Mouse (Mus musculus) inflammation-experienced regulatory T-cells, adult 16 weeks (primary cell): ENCODE data around the gene Ttll9. TPM values are rescaled to one million over a fixed set of nuclear protein-coding genes. Genes with fewer than 3 reads are reported as not detected.

ENCODE experiments used
- polyA plus RNA-seq: library from polyadenylated mRNA; unstranded; fragments of 100-300 nt; shearing (Covaris generic); gene quantifications from one replicate; pipeline ENCODE4 v1.2.1, GENCODE M21; 2017

Gene Ttll9
- polyA plus RNA-seq: 1.0 TPM

DNA sequence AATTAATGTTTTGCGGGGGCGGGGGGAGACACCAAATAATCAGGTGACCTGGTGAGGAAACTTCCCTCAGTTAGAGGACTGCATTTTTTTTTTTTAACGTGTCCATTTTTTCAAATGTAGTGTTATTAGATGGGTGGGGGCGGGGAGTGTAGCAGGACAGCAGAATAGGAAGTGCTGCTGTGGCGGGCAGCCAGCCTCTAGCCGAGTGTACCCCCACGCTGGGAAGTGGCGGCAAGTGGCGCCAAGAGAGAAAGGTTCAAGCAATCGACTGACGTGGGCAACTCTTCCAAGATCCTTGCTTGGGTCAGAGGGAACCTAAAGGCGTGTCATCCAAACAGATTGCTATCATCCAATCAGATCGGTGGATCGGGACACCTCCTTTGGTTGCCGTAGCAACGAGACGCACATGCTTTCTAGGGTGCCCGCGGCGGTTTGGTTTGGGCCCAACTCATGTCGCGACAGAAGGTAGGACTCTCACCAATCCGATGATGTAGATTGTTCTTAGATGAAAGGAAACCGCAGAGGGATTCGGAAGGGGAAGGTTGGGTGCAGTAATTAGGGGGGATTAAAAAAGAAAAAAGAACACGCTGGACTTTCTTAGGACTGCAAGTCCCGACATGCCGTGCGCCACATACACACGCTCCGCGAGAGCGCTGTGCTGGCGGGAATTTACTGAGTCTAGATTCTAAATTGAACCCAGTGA lies at the start of gene Ttll9:
TSS of gene Ttll9 (plus strand) at position 395 of the 703 bp plus-strand sequence.

DNA sequence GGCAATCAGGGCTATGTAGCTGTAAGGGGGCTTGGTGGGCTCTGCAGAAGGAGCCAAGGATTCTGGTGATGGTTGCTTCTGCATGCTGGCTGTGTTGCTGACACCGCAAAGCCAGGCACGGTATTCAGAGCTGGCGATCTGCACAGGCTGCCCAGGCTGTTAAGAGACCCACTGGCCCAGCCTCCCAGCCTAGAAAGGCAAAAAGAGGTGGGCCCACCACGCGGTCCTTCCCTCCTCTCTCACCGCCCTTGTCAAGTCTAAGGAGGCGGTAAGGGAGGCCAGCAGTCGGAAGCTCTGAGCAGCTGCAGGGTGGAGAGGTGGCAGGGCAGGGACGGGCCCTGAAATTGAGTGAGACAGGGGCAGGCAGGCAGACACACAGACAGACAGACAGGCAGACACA lies 29.2 kb upstream of the Ttll9 start, which contains the start of gene Foxs1:
TSS of gene Foxs1 (minus strand) at position 161 of the 400 bp plus-strand sequence.

DNA sequence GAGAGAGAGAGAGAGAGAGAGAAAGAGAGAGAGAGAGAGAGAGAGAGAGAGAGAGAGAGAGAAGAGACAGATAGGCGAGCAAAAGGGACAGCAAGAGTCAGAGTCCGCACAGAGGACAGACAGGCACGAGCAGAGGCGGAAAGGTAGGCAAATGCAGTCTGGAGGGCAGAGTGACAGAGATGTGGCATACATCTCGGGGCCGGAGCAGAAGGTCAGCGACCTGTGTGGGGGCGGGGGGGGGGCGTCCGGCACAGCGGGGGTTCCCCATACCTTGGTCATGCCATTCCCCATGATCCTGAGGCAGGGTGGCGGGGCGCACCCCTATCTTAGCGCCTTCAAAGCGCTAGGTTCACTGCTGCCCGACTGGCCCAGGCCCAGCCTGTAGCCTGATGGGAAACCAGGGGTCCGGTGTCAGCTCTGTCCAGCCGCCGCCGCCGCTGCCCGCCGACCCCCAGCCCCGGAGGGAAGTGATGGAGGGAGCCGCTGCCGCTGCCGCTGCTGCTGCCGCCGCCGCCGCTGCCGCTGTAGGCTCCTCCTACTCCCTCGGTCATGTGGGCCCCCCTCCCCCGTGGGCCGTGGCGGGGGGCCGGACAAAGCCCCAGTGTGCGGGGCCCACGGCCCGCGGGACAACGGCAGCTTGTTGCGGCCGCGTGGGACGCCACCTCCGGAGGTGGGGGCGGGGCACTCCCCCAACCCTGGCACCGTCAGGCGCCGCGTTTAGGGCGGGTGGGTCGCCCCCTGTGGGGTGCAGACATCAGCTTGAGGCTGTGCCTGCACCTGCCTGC lies 11.0 kb upstream of the Ttll9 start, which contains the start of gene Dusp15:
TSS of gene Dusp15 (minus strand) at position 634 of the 785 bp plus-strand sequence.

DNA sequence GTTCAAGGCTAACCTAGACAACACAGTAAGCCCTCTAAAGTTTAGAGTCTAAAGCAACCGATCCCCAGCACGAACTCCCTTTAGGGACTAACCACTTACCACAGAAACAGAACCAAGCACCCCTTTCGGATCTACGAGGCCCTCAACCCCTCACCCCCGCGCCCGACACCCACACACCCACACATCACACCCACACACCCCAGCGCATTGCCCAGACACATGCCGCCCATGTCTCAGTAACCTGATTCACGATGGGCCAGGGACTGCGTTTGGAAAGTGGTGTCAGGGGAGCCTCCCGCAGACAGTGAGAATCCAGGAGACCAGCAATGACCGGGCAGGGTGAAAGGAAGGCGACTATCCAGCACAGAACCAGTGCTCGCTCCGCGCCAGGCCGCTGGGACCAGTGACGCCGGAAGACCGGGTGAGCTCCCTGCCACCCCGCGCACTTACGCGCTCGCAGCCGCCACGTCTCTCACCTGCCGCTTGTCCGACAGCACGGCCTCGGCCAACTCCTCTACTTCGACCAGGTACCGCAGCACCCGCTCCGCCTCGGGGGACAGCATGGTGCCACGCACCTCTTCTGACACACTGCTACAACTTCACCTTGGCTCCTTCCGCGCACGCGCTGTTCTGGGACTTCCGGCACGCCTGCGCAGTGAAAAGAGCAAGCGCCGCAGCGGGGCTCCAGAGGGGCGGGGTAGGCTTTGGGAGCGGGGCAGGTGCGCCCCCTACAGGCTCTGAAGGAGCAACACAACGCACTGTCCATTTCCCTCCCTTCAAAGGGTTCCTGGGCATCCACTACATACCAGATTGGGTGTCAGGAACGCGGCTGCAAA lies 52.7 kb downstream of the Ttll9 start, which contains the start of gene Pdrg1:
TSS of gene Pdrg1 (minus strand) at position 670 of the 836 bp plus-strand sequence.

DNA sequence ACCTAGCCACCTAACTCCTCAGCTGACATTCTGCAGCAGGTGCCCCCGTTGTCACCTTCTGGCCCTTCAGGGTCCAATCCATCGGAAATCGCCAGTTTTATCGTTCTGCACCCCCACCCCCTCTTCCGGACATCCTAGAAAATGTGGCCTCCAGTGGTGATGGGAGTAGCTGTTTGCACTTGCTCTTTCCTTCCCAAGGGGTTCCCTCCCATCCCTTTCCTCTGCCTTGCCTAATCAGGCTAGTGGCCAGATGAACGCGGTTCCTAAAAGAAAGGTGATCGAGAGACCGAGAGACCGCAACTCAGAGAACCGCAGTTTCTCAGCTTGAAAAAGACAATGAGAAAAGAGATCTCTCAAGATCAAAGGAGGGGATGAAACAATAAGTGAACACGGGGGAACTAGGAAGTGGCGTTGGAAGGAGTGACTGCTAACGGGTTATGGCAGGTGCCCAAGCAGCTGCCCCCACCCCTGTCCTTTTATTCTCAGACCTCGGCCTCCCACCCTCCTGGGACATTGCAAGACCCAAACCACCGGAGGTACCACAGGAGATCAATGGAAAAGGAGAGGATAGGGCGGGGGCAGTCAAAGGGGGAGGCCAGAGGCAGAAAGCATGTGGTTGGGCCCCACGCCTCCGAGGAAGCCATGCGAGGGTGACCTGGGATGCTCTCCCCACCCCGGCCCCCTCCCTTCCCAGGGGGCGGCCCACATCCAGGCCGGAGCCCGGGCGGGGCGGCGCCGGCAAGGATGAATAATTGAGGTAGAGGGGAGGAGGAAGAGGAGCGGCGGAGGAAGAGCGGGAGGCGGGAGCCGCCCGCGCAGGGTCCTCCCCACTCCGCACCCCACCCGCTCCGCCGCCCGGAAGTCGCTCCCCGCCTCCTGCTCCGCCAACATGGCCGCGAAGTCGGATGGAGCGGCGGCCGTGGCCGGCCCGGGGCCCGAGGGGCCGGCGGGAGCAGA lies 69.1 kb downstream of the Ttll9 start, which contains the start of gene Xkr7:
TSS of gene Xkr7 (plus strand) at position 727 of the 957 bp plus-strand sequence.

Other genes starting within 250 kb of the Ttll9 start
- gene Id1, start 226.2 kb upstream of the Ttll9 start, polyA plus RNA-seq: not detected
- gene Cox4i2, start 208.3 kb upstream of the Ttll9 start, polyA plus RNA-seq: 0.41 TPM
- 76.0 TPM for gene Bcl2l1, start 130.8 kb upstream of the Ttll9 start, polyA plus RNA-seq
- 6.2 TPM for gene Tpx2, start 114.5 kb upstream of the Ttll9 start, polyA plus RNA-seq
- not detected for gene Mylk2, start 51.1 kb upstream of the Ttll9 start, polyA plus RNA-seq
- not detected for gene Foxs1, start 29.3 kb upstream of the Ttll9 start, polyA plus RNA-seq
- not detected for gene Dusp15, start 10.8 kb upstream of the Ttll9 start, polyA plus RNA-seq
- 200 TPM for gene Pdrg1, start 52.9 kb downstream of the Ttll9 start, polyA plus RNA-seq
- not detected for gene Xkr7, start 69.4 kb downstream of the Ttll9 start, polyA plus RNA-seq
- gene Ccm2l, start 103.5 kb downstream of the Ttll9 start, polyA plus RNA-seq: not detected
- gene Hck, start 146.0 kb downstream of the Ttll9 start, polyA plus RNA-seq: 3.1 TPM
- gene Tm9sf4, start 198.8 kb downstream of the Ttll9 start, polyA plus RNA-seq: 61.0 TPM